Mouse (Mus musculus): ENCODE measurements around the gene Pon2. TPM values are rescaled to one million over a fixed set of nuclear protein-coding genes. Genes with fewer than 3 reads are reported as not detected.

Gene Pon2
- polyA plus RNA-seq (2012; fragmentation: generic; extraction: Trizol) = 1 to 10 TPM in 1 of 2 experiments, under 1 TPM in 1; 0.11 to 1.1 TPM

GRCm38 (mm10) chr6:5298092-5298554 is at the start of gene Pon2:
Gene Pon2, minus strand, starts transcription at chr6:5298455.

DNA sequence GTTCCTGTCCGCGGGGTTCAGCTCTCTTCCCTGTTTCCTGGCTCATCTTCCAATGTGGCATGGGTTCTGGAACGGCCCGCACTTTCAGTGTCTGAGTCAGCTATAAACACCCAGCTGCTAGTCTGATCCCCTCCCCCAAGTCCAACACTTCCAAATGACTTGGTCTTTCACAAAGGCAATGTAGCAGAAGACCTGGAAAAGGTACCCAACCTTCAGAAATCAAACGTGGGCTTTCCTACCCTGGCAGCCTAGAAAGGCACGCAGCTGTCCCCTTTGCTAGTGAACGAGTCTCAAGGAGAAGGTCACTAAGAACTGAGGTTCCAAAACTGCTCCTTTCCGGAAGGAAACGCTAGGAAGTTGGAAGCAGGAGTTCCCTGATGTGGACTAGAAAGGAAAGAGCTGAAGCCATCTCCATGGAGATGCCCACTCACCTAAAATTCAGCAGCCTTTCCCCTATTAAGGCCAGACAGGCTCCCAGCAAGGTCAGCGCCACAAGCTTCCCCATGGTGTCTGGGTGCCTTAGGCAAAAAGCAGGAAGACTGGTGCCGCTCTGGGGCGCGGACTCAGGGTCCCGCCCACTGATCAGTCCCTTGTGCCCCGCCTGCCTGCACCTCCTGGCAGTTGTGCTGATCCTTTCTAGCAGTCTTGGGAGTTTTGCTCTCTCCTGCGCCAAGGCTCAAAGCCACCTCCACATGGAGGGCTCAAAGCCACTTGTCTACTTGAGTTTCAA is 42.4 kb downstream of the Pon2 start, which contains the start of gene Pon3:
Pon3 (minus strand) TSS at position 565 of the 730 bp plus-strand sequence.

Other genes starting within 250 kb of the Pon2 start
- gene Pon1, start 104.5 kb downstream of the Pon2 start, polyA plus RNA-seq (2012; fragmentation: generic; extraction: Trizol) = not detected
- under 1 TPM; 0.12 to 0.47 TPM for gene Pon3, start 42.2 kb downstream of the Pon2 start, polyA plus RNA-seq (2012; fragmentation: generic; extraction: Trizol)
- under 1 TPM; 0.01 to 0.06 TPM for gene Asb4, start 84.9 kb upstream of the Pon2 start, polyA plus RNA-seq (2012; fragmentation: generic; extraction: Trizol)
- 1 to 10 TPM in 1 of 2 experiments, under 1 TPM in 1; 0.74 to 8.2 TPM for gene Pdk4, start 197.9 kb upstream of the Pon2 start, polyA plus RNA-seq (2012; fragmentation: generic; extraction: Trizol)